Comparison of ENCODE assay signal across 11 mouse cellular contexts in the genomic region with DNA sequence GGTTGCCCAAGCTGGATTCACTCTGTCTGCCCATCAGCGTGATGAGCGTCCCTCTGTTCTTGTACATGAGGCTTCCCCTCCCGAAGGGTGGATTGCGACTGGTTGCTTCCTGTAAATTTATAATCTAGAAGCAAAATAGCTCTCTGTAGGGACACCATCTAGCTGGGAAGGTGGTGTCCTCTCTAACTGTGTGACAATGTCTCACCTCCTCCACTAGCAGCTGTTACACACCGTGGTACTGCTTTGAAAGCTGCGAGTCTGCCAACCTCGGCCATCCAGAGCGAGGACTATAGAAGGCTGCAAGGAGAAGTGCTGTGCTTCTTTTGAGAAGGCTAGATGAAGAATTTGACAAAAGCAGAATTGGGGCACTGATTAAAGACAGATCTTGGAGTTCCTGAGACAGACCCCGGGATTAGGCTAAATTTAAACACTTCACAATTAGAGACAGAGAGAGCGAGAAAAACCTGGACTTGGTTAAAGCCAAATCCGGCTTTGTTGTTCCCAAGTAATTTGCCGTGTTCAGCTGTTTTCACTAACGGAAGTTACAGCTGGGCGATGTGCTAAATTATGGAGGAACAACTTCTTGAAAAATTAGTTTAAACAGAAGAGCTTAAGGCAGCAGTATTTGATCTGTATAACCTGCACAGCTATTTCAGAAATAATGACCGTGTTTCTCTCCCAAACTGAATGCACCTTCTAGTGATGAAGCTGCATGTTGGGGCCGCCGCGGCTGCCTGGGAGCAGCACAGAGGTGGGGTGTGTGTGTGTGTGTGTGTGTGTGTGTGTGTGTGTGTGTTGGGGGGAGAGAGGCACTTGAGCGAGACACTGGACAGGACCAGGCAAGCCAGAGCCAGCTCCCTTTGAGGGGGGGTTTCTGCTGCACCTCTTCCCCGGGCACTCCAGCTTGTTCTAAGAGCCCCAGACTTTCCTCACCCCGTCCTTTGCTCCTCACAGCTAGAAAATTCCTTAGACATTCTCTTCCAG. TPM values are rescaled to one million over a fixed set of nuclear protein-coding genes. Genes with fewer than 3 reads are reported as not detected.
DNase-seq lines count a peak whose midpoint lies in the region; ATAC-seq and TF ChIP-seq lines count a peak whose summit lies in the region.
"Had no signal": no experiment of that assay in that cellular context is flagged by ENCODE, and none has a peak within 500 bp of the region (broad histone marks: within the 10 kb centered on the region; RNA-seq: fewer than 3 reads in every experiment).

No protein-coding gene starts in this region.

- H3K4me1 ChIP-seq in forebrain, embryonic 10.5 days: peaks cover 11% of the 10 kb centered on the region
- H3K4me1 ChIP-seq in forebrain, embryonic 11.5 days (replicated peaks; ENCODE audit: control insufficient read depth, insufficient read depth, low read length): no peaks in the 10 kb centered on the region
- peaks cover 16% of the 10 kb centered on the region for H3K4me1 ChIP-seq in forebrain, embryonic 13.5 days
- H3K4me1 ChIP-seq in limb, embryonic 15.5 days: peaks cover 24% of the 10 kb centered on the region

- H3K27ac ChIP-seq in forebrain, embryonic 10.5 days: 0 out of 2 replicates have a peak overlapping the region, but pooled peaks have one; percentile 22
- H3K27ac ChIP-seq in forebrain, embryonic 11.5 days (ENCODE audit: low read depth, low read length): no peak overlapping the region
- H3K27ac ChIP-seq in layer of hippocampus, adult 2 months: peak overlapping the region; percentile 57; the same call in 1 of the 2 replicates
- 0 out of 2 replicates have a peak overlapping the region, but pooled peaks have one; percentile 14 for H3K27ac ChIP-seq in forebrain, embryonic 13.5 days
- 0 out of 2 replicates have a peak overlapping the region, but pooled peaks have one; percentile 14 for H3K27ac ChIP-seq in limb, embryonic 15.5 days
- H3K27ac ChIP-seq: heart, embryonic 15.5 days; midbrain, embryonic 12.5 days had no signal

- no peak overlapping the region for H3K4me3 ChIP-seq in forebrain, embryonic 10.5 days
- no peak overlapping the region for H3K4me3 ChIP-seq in forebrain, embryonic 11.5 days (ENCODE audit: low read depth, low read length)
- peak overlapping the region; percentile 19; the same call in 1 of the 2 replicates for H3K4me3 ChIP-seq in layer of hippocampus, adult 2 months
- H3K4me3 ChIP-seq in forebrain, embryonic 13.5 days: no peak overlapping the region
- no peak overlapping the region for H3K4me3 ChIP-seq in limb, embryonic 15.5 days
- H3K4me3 ChIP-seq: heart, embryonic 15.5 days; midbrain, embryonic 12.5 days had no signal

- DNase-seq in forebrain, embryonic 10.5 days (ENCODE audit: extremely low spot score, low spot score): no peak
- DNase-seq in forebrain, embryonic 11.5 days (ENCODE audit: low spot score): no peak
- DNase-seq in layer of hippocampus, adult 2 months (ENCODE audit: low spot score in 2 of 2): peak in 1 of 2 experiments; percentile 32
- no peak for DNase-seq in layer of hippocampus, postnatal 25 days (ENCODE audit: extremely low spot score in 1 of 2, low spot score in 1 of 2)
- no peak for DNase-seq in urinary bladder, adult 2 months (ENCODE audit: low spot score)
- no peak for DNase-seq in gastrocnemius, postnatal 10 days
- DNase-seq: liver had no signal

- H3K36me3 ChIP-seq in forebrain, embryonic 10.5 days (replicated peaks): no peaks in the 10 kb centered on the region
- H3K36me3 ChIP-seq in forebrain, embryonic 11.5 days (ENCODE audit: control insufficient read depth, insufficient read depth, low read length): no peaks in the 10 kb centered on the region
- H3K36me3 ChIP-seq in forebrain, embryonic 13.5 days (ENCODE audit: poor library complexity, severe bottlenecking): no peaks in the 10 kb centered on the region
- H3K36me3 ChIP-seq in limb, embryonic 15.5 days: no peaks in the 10 kb centered on the region
- H3K36me3 ChIP-seq: heart, embryonic 15.5 days; midbrain, embryonic 12.5 days had no signal

- ATAC-seq in forebrain, embryonic 11.5 days (replicated peaks; ENCODE audit: low FRiP score): no peak
- no peak for ATAC-seq in forebrain, embryonic 13.5 days
- no peak for ATAC-seq in limb, embryonic 15.5 days (ENCODE audit: insufficient number of reproducible peaks, low FRiP score, low TSS enrichment, low read depth)

- no peaks in the 10 kb centered on the region for H3K27me3 ChIP-seq in forebrain, embryonic 10.5 days (ENCODE audit: poor library complexity, severe bottlenecking)
- no peaks in the 10 kb centered on the region for H3K27me3 ChIP-seq in forebrain, embryonic 11.5 days (ENCODE audit: control insufficient read depth, insufficient read depth, low read length)
- H3K27me3 ChIP-seq in forebrain, embryonic 13.5 days: no peaks in the 10 kb centered on the region
- no peaks in the 10 kb centered on the region for H3K27me3 ChIP-seq in limb, embryonic 15.5 days
- H3K27me3 ChIP-seq: heart, embryonic 15.5 days; midbrain, embryonic 12.5 days had no signal

- WGBS in forebrain, embryonic 10.5 days: 73% methylated on average over 21 of the region's 21 CpGs
- 82% methylated on average over 21 of the region's 21 CpGs for WGBS in forebrain, embryonic 11.5 days
- WGBS in forebrain, embryonic 13.5 days: 76% methylated on average over 20 of the region's 21 CpGs
- WGBS in limb, embryonic 15.5 days: 33% methylated on average over 21 of the region's 21 CpGs

- no peaks in the 10 kb centered on the region for H3K9me3 ChIP-seq in forebrain, embryonic 10.5 days
- H3K9me3 ChIP-seq in forebrain, embryonic 11.5 days (ENCODE audit: control insufficient read depth, low read length): no peaks in the 10 kb centered on the region
- no peaks in the 10 kb centered on the region for H3K9me3 ChIP-seq in forebrain, embryonic 13.5 days (replicated peaks)
- no peaks in the 10 kb centered on the region for H3K9me3 ChIP-seq in limb, embryonic 15.5 days
- H3K9me3 ChIP-seq: heart, embryonic 15.5 days; midbrain, embryonic 12.5 days had no signal

- H3K9ac ChIP-seq in forebrain, embryonic 11.5 days (ENCODE audit: low read length): no peak overlapping the region
- H3K9ac ChIP-seq in forebrain, embryonic 13.5 days: no peak overlapping the region; the same call in 1 of the 2 replicates
- H3K9ac ChIP-seq in limb, embryonic 15.5 days: no peak overlapping the region
- H3K9ac ChIP-seq: heart, embryonic 15.5 days; midbrain, embryonic 12.5 days had no signal

- no peak for TF ChIP-seq CTCF in layer of hippocampus, adult 2 months (conservative IDR thresholded peaks at IDR 0.05)

- H3K4me2 ChIP-seq in forebrain, embryonic 11.5 days (ENCODE audit: low read depth, low read length, severe bottlenecking): no peak overlapping the region
- H3K4me2 ChIP-seq in forebrain, embryonic 13.5 days: no peak overlapping the region
- no peak overlapping the region for H3K4me2 ChIP-seq in limb, embryonic 15.5 days
- H3K4me2 ChIP-seq: heart, embryonic 15.5 days; midbrain, embryonic 12.5 days had no signal

RNA-seq across cellular contexts. Expression of a gene that starts 50.8 kb away (rescaled TPM):
- polyA plus RNA-seq in forebrain, embryonic 10.5 days (2016; fragmentation: Nextera tagmentation; extraction: Ambion mirVana): 91.4 and 92.6 TPM in 2 replicates
- polyA plus RNA-seq in forebrain, embryonic 11.5 days (2014; fragmentation: Nextera tagmentation; extraction: Ambion mirVana): 92.1 and 98.5 TPM in 2 replicates
- 10 to 100 TPM; 41.3 to 45.0 TPM for total RNA-seq in layer of hippocampus, adult 2 months (2021)
- 10 to 100 TPM; 34.8 to 39.3 TPM for total RNA-seq in layer of hippocampus, postnatal 25 days (2021)
- 83.4 and 87.1 TPM in 2 replicates for polyA plus RNA-seq in forebrain, embryonic 13.5 days (2015; fragmentation: Nextera tagmentation; extraction: Ambion mirVana)
- 59.0 and 60.9 TPM in 2 replicates for polyA plus RNA-seq in limb, embryonic 15.5 days (2015; fragmentation: Nextera tagmentation; extraction: Ambion mirVana)
- 32.9 and 33.2 TPM in 2 replicates for polyA plus RNA-seq in urinary bladder, adult 2 months (2012; rRNA removed)
- total RNA-seq in gastrocnemius, postnatal 10 days (2021): 10 to 100 TPM; 19.9 to 23.3 TPM

RNA-seq across cellular contexts. Expression of a gene that starts 51.3 kb away (rescaled TPM):
- polyA plus RNA-seq in forebrain, embryonic 10.5 days (2016; fragmentation: Nextera tagmentation; extraction: Ambion mirVana): 21.0 and 21.4 TPM in 2 replicates
- 40.9 and 42.6 TPM in 2 replicates for polyA plus RNA-seq in forebrain, embryonic 11.5 days (2014; fragmentation: Nextera tagmentation; extraction: Ambion mirVana)
- 10 to 100 TPM; 35.6 to 42.0 TPM for total RNA-seq in layer of hippocampus, adult 2 months (2021)
- total RNA-seq in layer of hippocampus, postnatal 25 days (2021): 10 to 100 TPM; 34.5 to 42.9 TPM
- polyA plus RNA-seq in forebrain, embryonic 13.5 days (2015; fragmentation: Nextera tagmentation; extraction: Ambion mirVana): 45.2 and 49.8 TPM in 2 replicates
- polyA plus RNA-seq in limb, embryonic 15.5 days (2015; fragmentation: Nextera tagmentation; extraction: Ambion mirVana): 12.3 and 13.0 TPM in 2 replicates
- polyA plus RNA-seq in urinary bladder, adult 2 months (2012; rRNA removed): 45.2 and 52.6 TPM in 2 replicates
- 10 to 100 TPM; 22.6 to 27.6 TPM for total RNA-seq in gastrocnemius, postnatal 10 days (2021)
